Mouse (Mus musculus): ENCODE measurements around the gene Gm8890. TPM values are rescaled to one million over a fixed set of nuclear protein-coding genes. Genes with fewer than 3 reads are reported as not detected.

The Gm8890 gene
- polyA plus RNA-seq (2014; fragmentation: Illumina TruSeq; extraction: RNeasy Lipid Tissue Mini Kit (QIAGEN cat#74804); ENCODE audit: low read depth, low replicate concordance), result not detected

GRCm38 (mm10) chr5:11255733-11256132, at the start of gene Gm8890:
TSS of gene Gm8890 (plus strand) at chr5:11256033.

Other genes starting within 250 kb of the Gm8890 start
- not detected for gene Gm8879, start 128.4 kb upstream of the Gm8890 start, polyA plus RNA-seq (2014; fragmentation: Illumina TruSeq; extraction: RNeasy Lipid Tissue Mini Kit (QIAGEN cat#74804); ENCODE audit: low read depth, low replicate concordance)
- gene Gm5861, start 73.0 kb upstream of the Gm8890 start, polyA plus RNA-seq (2014; fragmentation: Illumina TruSeq; extraction: RNeasy Lipid Tissue Mini Kit (QIAGEN cat#74804); ENCODE audit: low read depth, low replicate concordance), result not detected
- gene Speer1, start 85.5 kb downstream of the Gm8890 start, polyA plus RNA-seq (2014; fragmentation: Illumina TruSeq; extraction: RNeasy Lipid Tissue Mini Kit (QIAGEN cat#74804); ENCODE audit: low read depth, low replicate concordance), result not detected
- gene Gm8897, start 160.4 kb downstream of the Gm8890 start, polyA plus RNA-seq (2014; fragmentation: Illumina TruSeq; extraction: RNeasy Lipid Tissue Mini Kit (QIAGEN cat#74804); ENCODE audit: low read depth, low replicate concordance), result not detected
- gene Gm8906, start 246.7 kb downstream of the Gm8890 start, polyA plus RNA-seq (2014; fragmentation: Illumina TruSeq; extraction: RNeasy Lipid Tissue Mini Kit (QIAGEN cat#74804); ENCODE audit: low read depth, low replicate concordance), result not detected

All from sigmoid colon, adult 10 weeks (tissue).